Mouse (Mus musculus) liver, embryonic 12.5 days (tissue): ENCODE measurements at regions not wholly inside any gene's neighbourhood (a gene's known extent, or its start where the extent isn't known, plus 50 kb on each side); places are given as distances from the start of the nearest gene placed in this dataset.

Source experiments
- ATAC-seq: fragments of 200-750 bp; cut with Nextera tagmentation; 2 replicates; pipeline ENCODE4 v1.8.0; 2017; ENCODE audit warnings: moderate number of reproducible peaks, mild to moderate bottlenecking, moderate library complexity
- H3K27ac ChIP-seq: fragments of 300-500 bp; sonication (generic); 2 replicates; pipeline ENCODE4 v1.5.1; 2016; ENCODE audit warnings: mild to moderate bottlenecking
- H3K27me3 ChIP-seq: fragments of 300-500 bp; sonication (generic); replicated peaks from 2 replicates; pipeline ENCODE4 v1.6.1; 2016; ENCODE audit warnings: mild to moderate bottlenecking, moderate library complexity
- H3K36me3 ChIP-seq: fragments of 300-500 bp; sonication (generic); 2 replicates; pipeline ENCODE4 v1.6.1; 2016; ENCODE audit warnings: mild to moderate bottlenecking, moderate library complexity
- H3K4me1 ChIP-seq: fragments of 300-500 bp; sonication (generic); 2 replicates; pipeline ENCODE4 v1.6.1; 2016
- H3K4me2 ChIP-seq: fragments of 300-500 bp; sonication (generic); 2 replicates; pipeline ENCODE4 v1.6.1; 2016; ENCODE audit warnings: mild to moderate bottlenecking, moderate library complexity
- H3K4me3 ChIP-seq: fragments of 300-500 bp; sonication (generic); 2 replicates; pipeline ENCODE4 v1.5.1; 2016; ENCODE audit warnings: mild to moderate bottlenecking, moderate library complexity
- H3K9ac ChIP-seq: fragments of 300-500 bp; sonication (generic); 2 replicates; pipeline ENCODE4 v1.6.1; 2016; ENCODE audit warnings: mild to moderate bottlenecking, moderate library complexity
- H3K9me3 ChIP-seq: fragments of 300-500 bp; sonication (generic); replicated peaks from 2 replicates; pipeline ENCODE4 v1.6.1; 2016; ENCODE audit warnings: mild to moderate bottlenecking, moderate library complexity
- WGBS: fragments of 180-500 bp; shearing (Covaris S2); methylation state at CpG from one replicate; pipeline ENCODE4 v1.1.7; 2016; ENCODE audit not compliant: insufficient replicate concordance; 5-methylcytosine and 5-hydroxymethylcytosine counted together

DNA sequence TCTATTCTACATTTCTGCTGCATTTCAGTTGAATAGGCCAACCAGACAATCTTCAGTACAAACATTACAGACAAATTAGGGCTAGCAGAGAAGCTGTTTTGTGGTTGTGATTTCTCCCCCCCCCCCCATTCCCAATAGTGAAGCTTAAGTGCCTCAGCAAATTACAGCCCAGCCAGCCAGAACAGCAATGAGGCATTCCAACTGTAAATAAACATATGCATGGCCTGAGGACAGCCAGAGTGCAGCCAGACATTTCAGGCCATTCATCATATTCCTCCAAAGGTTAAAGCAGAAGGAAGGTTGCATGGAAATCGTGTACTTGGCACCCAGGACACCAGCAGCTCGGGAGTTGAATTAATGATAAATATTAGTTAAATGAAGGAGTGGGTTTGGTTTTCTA lies 116.6 kb upstream of the Pax6 start:
- no peak overlapping the region for H3K4me2 ChIP-seq
- no peak for ATAC-seq
- H3K4me3 ChIP-seq: no peak overlapping the region
- no peak overlapping the region for H3K9ac ChIP-seq
- H3K4me1 ChIP-seq: no peaks in the 10 kb centered on the region
- no peak overlapping the region for H3K27ac ChIP-seq
- WGBS: 56% methylated on average over 2 of the region's 2 CpGs
- no peaks in the 10 kb centered on the region for H3K9me3 ChIP-seq
- no peaks in the 10 kb centered on the region for H3K36me3 ChIP-seq
- no peaks in the 10 kb centered on the region for H3K27me3 ChIP-seq

DNA sequence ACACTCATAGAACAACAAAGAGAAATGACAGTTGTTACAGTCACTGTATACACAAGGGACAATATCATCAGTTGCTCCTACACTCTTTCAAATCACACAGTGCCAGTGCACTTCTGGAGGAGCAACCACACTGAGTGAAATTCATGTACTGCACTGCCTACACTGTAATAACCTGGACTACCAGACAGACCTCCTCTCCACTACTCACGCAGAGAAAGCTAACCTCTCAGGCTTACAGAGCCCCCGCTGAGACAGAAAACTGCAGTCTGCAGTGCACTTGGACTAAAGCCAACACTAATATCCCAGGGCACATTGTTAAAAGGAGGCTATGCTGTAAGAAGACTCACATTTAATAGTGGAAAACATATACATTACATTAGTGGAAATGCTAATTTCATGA lies 81.9 kb upstream of the Pax6 start:
- H3K27me3 ChIP-seq: no peaks in the 10 kb centered on the region
- no peaks in the 10 kb centered on the region for H3K9me3 ChIP-seq
- H3K27ac ChIP-seq: no peak overlapping the region
- H3K4me3 ChIP-seq: no peak overlapping the region
- no peak overlapping the region for H3K9ac ChIP-seq
- no peaks in the 10 kb centered on the region for H3K36me3 ChIP-seq
- 57% methylated on average over 2 of the region's 2 CpGs for WGBS
- ATAC-seq: no peak
- no peaks in the 10 kb centered on the region for H3K4me1 ChIP-seq
- no peak overlapping the region for H3K4me2 ChIP-seq

DNA sequence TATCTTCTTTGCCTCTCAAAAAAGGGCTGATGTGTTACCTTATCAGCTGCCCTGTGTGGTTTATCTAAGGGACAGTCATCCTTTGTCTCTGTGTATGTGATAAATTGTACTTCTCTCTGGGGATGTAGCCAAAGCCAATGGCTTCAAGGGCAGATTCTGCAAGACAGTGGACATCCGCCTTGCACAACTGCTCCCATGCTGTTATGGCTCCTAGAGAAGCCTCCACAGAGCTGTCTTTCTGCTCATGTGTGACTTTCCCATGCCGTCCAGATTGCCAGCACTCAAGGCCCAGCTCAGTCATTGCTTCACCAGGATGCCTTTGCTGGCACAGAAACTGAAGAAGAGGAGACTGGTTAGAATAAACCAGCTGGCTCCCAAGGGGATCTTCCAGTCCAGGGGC lies 74.6 kb upstream of the Pax6 start:
- Histone ChIP-seq H3K4me2 (no peak overlapping the region), H3K27me3 (no peaks in the 10 kb centered on the region), H3K4me3 (no peak overlapping the region), H3K9me3 (no peaks in the 10 kb centered on the region), H3K27ac (no peak overlapping the region), H3K9ac (no peak overlapping the region), H3K4me1 (no peaks in the 10 kb centered on the region), H3K36me3 (no peaks in the 10 kb centered on the region)
- WGBS: 73% methylated on average over 2 of the region's 2 CpGs
- no peak for ATAC-seq

DNA sequence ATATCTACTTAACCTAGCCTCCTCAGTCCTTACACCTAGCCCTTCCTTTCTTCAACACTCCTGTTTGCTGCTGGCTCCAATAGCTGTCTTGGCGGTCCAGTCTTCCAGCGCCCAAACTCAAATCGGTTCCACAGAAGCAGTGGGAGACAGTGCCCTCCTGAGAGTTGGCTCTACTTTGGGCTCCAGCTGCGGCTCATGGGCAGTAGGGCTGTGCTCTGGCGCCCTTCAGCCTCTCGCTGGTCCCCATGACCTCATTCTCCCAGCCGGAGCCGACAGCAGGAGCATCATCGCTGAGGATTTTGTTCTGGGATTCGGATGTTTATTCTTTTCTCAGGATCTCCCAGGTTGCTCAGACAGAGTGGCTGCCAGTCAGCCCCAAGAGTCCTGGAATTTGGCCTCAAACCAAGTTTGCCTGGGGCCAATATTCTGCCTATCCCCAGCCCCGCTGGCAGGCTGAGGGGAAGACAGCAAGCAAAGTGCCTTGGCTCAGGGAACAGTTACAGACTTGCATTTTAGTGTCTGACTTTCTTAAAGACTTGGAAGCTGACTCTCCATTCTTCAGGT lies 64.1 kb upstream of the Pax6 start:
- Histone ChIP-seq H3K27ac (no peak overlapping the region), H3K4me3 (no peak overlapping the region), H3K4me2 (no peak overlapping the region), H3K36me3 (no peaks in the 10 kb centered on the region), H3K27me3 (no peaks in the 10 kb centered on the region; the same call in 1 of the 2 replicates), H3K4me1 (no peaks in the 10 kb centered on the region), H3K9ac (no peak overlapping the region), H3K9me3 (no peaks in the 10 kb centered on the region)
- no peak for ATAC-seq
- WGBS: 51% methylated on average over 11 of the region's 11 CpGs

DNA sequence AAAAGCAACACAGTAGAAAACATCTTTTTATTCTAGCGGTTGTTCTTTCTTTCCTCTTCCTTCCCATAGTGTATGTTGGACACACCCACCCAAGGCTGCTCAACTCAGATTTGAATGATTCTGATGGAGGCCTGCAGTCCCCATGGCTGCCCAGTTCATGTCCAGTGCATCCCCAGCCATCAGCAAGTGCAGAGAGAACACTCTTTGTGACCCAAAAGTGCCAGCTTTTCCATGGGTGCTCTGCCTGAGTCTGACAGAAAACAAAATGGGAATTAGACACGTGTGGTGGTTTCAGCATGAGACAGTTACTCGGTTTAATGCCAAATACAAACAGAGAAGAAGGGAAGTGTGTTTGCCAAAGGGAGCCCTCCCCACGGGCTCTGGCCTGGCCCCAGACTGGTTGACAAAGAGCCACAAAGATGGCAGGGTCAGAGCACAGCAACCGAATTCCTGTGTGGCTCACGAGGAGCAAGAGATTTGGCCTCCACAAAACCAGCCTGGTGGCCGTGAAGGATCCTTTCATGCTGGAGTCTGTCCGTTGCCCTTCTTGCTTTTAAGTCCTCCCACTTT lies 60.6 kb upstream of the Pax6 start:
- ATAC-seq: no peak
- Histone ChIP-seq H3K27me3 (peaks cover 17% of the 10 kb centered on the region; the same call in 1 of the 2 replicates), H3K4me1 (no peaks in the 10 kb centered on the region), H3K27ac (no peak overlapping the region), H3K4me3 (no peak overlapping the region), H3K36me3 (no peaks in the 10 kb centered on the region), H3K9ac (no peak overlapping the region), H3K4me2 (no peak overlapping the region), H3K9me3 (no peaks in the 10 kb centered on the region)
- WGBS: 55% methylated on average over 8 of the region's 8 CpGs

DNA sequence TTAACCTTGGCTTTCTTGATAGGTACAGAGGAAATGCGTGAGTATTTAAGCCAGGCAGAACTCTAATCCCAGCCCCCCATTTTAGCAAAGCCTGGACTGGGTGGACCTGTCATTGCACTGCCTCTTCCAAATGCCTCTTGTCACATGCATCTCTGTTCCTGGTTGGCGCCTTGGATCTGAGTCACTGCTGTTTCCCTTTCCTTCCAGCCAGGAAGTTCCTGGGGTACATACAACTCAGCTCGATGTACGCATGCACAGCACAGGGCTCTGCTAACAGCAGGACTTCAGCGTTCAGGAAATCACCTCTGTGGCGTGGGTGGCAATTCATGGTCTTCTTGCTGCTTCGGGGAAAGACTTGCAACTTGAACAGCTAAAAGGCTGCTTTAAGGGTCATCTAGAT lies 59.9 kb upstream of the Pax6 start:
- H3K27me3 ChIP-seq: peaks cover 24% of the 10 kb centered on the region; the same call in 1 of the 2 replicates
- H3K4me2 ChIP-seq: no peak overlapping the region
- H3K9me3 ChIP-seq: no peaks in the 10 kb centered on the region
- ATAC-seq: no peak
- no peaks in the 10 kb centered on the region for H3K4me1 ChIP-seq
- WGBS: 47% methylated on average over 7 of the region's 7 CpGs
- H3K36me3 ChIP-seq: no peaks in the 10 kb centered on the region
- no peak overlapping the region for H3K27ac ChIP-seq
- no peak overlapping the region for H3K9ac ChIP-seq
- no peak overlapping the region for H3K4me3 ChIP-seq

DNA sequence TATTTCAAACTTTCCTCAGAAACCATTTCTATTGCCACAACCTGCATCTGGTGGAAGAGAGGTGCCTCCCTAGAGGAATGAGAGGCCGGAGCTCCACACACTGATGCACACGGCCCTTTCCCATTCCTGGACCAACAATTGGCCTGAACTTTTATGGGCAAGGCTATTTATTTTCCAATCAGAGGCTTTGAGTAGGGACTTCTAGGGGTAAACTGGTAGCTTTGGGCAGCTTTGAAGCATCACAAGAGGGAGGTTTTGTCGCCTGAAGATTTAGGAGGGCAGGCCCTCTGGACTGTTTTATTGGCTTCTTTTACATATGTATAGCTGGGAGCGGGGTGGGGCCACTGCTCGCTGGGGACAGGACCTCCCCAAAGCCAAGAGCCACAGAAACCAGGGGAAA lies 57.7 kb upstream of the Pax6 start:
- Histone ChIP-seq H3K27me3 (peaks cover 24% of the 10 kb centered on the region; the same call in 1 of the 2 replicates), H3K4me3 (no peak overlapping the region), H3K4me1 (no peaks in the 10 kb centered on the region), H3K4me2 (no peak overlapping the region), H3K27ac (no peak overlapping the region), H3K9ac (no peak overlapping the region), H3K9me3 (no peaks in the 10 kb centered on the region), H3K36me3 (no peaks in the 10 kb centered on the region)
- WGBS: 56% methylated on average over 5 of the region's 5 CpGs
- ATAC-seq: no peak

DNA sequence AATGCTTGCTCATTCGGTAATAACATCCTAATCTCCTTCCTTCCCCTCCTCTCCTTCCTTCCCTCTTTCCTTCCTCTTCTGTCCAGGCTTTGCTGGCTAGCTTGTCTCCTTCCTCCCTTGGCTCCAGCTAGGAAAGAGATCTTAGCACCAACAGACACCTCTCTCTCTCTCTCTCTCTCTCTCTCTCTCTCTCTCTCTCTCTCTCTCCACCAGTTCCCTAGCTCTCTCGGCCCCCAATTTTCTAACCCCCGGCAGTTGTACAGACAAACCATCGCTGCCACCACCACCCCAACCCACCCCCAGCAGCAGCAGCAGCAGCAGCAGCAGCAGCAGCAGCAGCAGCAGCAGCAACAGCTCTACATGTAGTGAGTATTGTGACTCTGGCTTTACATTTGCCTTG lies 57.0 kb upstream of the Pax6 start:
- Histone ChIP-seq H3K36me3 (no peaks in the 10 kb centered on the region), H3K9ac (no peak overlapping the region), H3K27ac (no peak overlapping the region), H3K27me3 (peaks cover 24% of the 10 kb centered on the region; the same call in 1 of the 2 replicates), H3K4me1 (no peaks in the 10 kb centered on the region), H3K4me3 (no peak overlapping the region), H3K9me3 (no peaks in the 10 kb centered on the region), H3K4me2 (no peak overlapping the region)
- ATAC-seq: no peak
- 10% methylated on average over 4 of the region's 4 CpGs for WGBS

DNA sequence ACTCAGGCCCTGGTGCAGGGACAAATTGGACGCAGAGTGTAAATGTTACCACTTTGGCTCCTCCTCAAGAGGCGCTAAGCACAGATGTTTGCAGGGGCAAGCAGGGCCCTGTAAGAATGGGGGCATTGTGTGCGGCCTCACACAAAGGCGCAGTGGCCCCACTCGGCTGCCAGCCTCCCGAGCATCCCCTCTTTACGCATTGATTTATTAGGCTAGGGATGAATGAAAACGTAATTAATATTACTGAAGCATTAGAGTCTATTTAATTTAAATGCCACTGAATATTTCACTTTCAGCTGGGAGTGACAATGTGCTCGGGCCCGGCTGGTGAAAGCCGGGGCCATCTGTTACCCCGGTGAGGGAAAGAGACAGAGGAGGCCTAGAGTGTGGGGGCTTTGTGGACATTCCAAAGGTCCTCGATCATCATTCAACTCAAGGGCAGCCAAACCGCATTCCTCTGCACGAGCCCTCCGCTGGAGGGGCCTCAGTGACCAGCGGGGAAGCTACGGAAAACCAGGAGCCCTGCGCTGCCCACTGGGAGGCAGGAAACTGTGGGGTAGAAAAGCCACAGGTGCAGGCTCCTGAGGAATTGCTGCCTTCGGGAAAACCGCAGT lies 56.5 kb upstream of the Pax6 start:
- H3K4me1 ChIP-seq: no peaks in the 10 kb centered on the region
- H3K36me3 ChIP-seq: no peaks in the 10 kb centered on the region
- H3K4me3 ChIP-seq: no peak overlapping the region
- peaks cover 24% of the 10 kb centered on the region; the same call in 1 of the 2 replicates for H3K27me3 ChIP-seq
- no peak overlapping the region for H3K9ac ChIP-seq
- 26% methylated on average over 21 of the region's 21 CpGs for WGBS
- peak overlapping the region; percentile 8; the same call in 1 of the 2 replicates for H3K4me2 ChIP-seq
- no peaks in the 10 kb centered on the region for H3K9me3 ChIP-seq
- ATAC-seq: no peak
- H3K27ac ChIP-seq: no peak overlapping the region

DNA sequence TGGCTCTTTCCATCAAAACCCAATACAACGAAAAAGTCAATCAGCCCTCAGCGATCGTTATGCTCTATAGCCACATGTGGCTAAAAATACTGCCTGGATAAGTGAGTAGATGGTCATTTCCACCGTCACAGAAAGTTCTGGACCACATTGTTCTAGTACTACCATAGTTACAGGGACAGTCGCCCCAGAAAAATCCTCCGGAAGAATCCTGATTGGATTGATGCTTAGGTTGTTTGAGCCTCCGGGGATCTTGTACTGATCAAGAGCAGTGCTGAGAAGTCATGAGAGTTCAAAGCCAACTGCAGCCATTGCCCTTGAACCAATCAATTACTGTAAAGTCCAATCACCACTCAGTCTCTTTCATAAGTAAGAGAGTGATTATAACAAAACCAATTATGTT lies 56.0 kb upstream of the Pax6 start:
- H3K4me1 ChIP-seq: no peaks in the 10 kb centered on the region
- peaks cover 24% of the 10 kb centered on the region; the same call in 1 of the 2 replicates for H3K27me3 ChIP-seq
- 50% methylated on average over 7 of the region's 7 CpGs for WGBS
- H3K9me3 ChIP-seq: no peaks in the 10 kb centered on the region
- H3K4me2 ChIP-seq: peak overlapping the region; percentile 8; the same call in 1 of the 2 replicates
- H3K27ac ChIP-seq: no peak overlapping the region
- H3K4me3 ChIP-seq: no peak overlapping the region
- ATAC-seq: no peak
- H3K9ac ChIP-seq: no peak overlapping the region
- H3K36me3 ChIP-seq: no peaks in the 10 kb centered on the region

DNA sequence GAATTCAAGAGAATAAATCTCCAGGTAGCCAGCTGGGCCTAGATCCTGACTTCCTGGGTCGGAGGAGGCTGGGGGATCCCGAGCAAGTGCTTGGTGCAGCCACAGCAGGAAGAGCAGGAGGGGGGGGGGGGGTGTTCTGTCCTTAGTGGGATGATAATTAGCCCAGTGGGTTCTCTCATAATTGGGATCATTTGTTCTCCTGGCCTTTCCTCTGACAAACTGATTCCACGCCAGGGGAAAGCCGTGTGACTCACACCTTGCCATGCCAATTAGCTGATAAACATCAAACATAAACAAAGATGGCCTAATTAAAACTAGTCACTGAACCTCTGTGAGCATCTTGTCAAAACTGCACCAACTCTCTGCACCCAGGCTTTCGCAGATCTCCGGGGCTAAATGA lies 55.5 kb upstream of the Pax6 start:
- no peaks in the 10 kb centered on the region for H3K9me3 ChIP-seq
- H3K27ac ChIP-seq: no peak overlapping the region
- peaks cover 24% of the 10 kb centered on the region; the same call in 1 of the 2 replicates for H3K27me3 ChIP-seq
- no peaks in the 10 kb centered on the region for H3K36me3 ChIP-seq
- WGBS: 50% methylated on average over 6 of the region's 6 CpGs
- H3K4me1 ChIP-seq: no peaks in the 10 kb centered on the region
- no peak overlapping the region for H3K4me2 ChIP-seq
- no peak overlapping the region for H3K9ac ChIP-seq
- ATAC-seq: no peak
- no peak overlapping the region for H3K4me3 ChIP-seq

DNA sequence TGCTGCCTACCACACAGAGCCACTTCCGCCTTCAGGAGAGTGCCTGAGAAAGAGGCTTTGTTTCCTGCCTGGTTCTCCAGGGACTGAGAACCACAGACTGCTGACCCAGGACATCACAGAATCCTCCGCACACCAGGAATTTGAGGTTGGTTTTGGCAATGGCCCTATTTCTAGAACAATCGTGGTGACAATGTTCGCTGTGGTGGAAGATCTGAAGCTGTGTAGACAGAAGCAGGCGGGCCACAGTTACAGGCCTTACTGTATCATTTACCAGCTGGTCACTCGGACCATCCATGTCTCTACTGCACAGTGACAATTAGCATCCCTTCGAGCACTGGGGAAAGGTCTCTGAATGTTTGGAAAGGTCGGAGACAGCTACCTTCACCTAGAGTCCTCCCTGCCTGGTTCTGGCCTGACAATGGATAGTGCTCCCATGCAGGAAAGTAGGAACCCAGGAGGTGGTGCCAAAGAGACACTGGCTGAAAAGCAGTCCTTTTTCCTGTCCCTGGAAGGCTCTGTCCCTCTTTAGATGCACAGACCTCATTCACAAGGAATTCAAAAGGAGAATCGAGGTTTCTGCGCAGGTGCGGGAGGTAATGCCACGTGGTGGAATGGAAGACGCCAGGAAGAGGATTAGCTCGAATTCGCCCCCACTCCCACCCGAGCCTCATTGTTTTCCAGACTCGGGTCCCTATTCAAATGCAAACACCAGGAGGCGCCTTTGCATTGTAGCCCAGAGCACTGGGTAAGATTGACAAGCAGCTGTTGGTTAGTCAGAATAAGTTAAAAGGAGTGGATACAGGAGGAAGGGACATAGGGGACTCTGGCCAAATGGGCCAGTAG lies 52.6 kb upstream of the Pax6 start:
- peaks cover 24% of the 10 kb centered on the region; the same call in 1 of the 2 replicates for H3K27me3 ChIP-seq
- no peak overlapping the region for H3K9ac ChIP-seq
- H3K4me1 ChIP-seq: no peaks in the 10 kb centered on the region
- ATAC-seq: no peak
- no peaks in the 10 kb centered on the region for H3K36me3 ChIP-seq
- peak overlapping the region; percentile 20; the same call in 1 of the 2 replicates for H3K4me2 ChIP-seq
- H3K9me3 ChIP-seq: no peaks in the 10 kb centered on the region
- 33% methylated on average over 18 of the region's 18 CpGs for WGBS
- no peak overlapping the region for H3K27ac ChIP-seq
- H3K4me3 ChIP-seq: no peak overlapping the region
